Mouse (Mus musculus) liver, adult 2 months (tissue): ENCODE measurements at regions not wholly inside any gene's neighbourhood (a gene's known extent, or its start where the extent isn't known, plus 50 kb on each side); places are given as distances from the start of the nearest gene placed in this dataset.

Experiments used
- CTCF ChIP-seq: fragments of 200-500 bp; IDR thresholded peaks from 2 replicates; pipeline ENCODE4 v1.5.1; 2011; ENCODE audit warnings: low read depth, low read length, control low read depth
- POLR2A ChIP-seq: fragments of 200-500 bp; IDR thresholded peaks from 2 replicates; pipeline ENCODE4 v1.6.1; 2011; ENCODE audit warnings: low read length, control low read depth; ENCODE audit not compliant: insufficient read depth; ENCODE audit errors: extremely low read depth

DNA sequence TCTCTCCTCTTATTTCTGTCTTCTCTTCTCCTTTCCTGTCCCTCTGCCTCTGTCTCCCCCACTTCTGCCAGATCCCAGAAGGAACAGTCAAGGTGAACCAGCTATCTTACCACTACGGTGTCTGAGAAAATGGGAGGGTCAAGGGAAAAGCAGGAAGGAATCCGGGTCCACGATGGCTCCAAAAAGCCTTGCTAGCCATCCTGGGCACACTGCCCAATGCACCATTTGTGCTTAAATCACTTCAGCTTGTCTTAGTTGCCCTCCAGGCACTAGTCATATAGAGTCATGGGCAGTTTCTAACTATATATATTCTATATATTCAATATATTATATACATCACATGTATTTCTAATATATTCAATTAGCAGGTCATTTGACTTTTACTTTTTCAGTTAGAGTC, 333.1 kb downstream of the En1 start:
- no peak for TF ChIP-seq POLR2A
- no peak for TF ChIP-seq CTCF
